Mouse (Mus musculus) liver, embryonic 11.5 days (tissue): ENCODE data around the gene Ap1ar. TPM values are rescaled to one million over a fixed set of nuclear protein-coding genes. Genes with fewer than 3 reads are reported as not detected.
A peak's percentile ranks its signal among the peaks of the same experiment; 100 is the strongest.

ENCODE experiments used
- ATAC-seq: fragments of 200-750 bp; cut with Nextera tagmentation; replicated peaks from 2 replicates; pipeline ENCODE4 v1.8.0; 2017; ENCODE audit warnings: moderate number of reproducible peaks, mild to moderate bottlenecking, moderate TSS enrichment, moderate library complexity; ENCODE audit not compliant: low FRiP score
- DNase-seq: peaks from one replicate; pipeline ENCODE4 v3.0.0-alpha.2; 2017; ENCODE audit warnings: low spot score
- H3K27ac ChIP-seq: fragments of 300-500 bp; sonication (generic); 2 replicates; pipeline ENCODE4 v1.5.1; 2014; ENCODE audit warnings: mild to moderate bottlenecking, low read depth, low read length, control low read depth
- H3K27me3 ChIP-seq: fragments of 300-500 bp; sonication (generic); replicated peaks from 2 replicates; pipeline ENCODE4 v1.6.1; 2014; ENCODE audit warnings: low read length, mixed read lengths; ENCODE audit not compliant: control insufficient read depth, insufficient read depth
- H3K36me3 ChIP-seq: fragments of 300-500 bp; sonication (generic); 2 replicates; pipeline ENCODE4 v1.6.1; 2014; ENCODE audit warnings: mild to moderate bottlenecking, low read length, moderate library complexity, mixed read lengths; ENCODE audit not compliant: control insufficient read depth, insufficient read depth
- H3K4me1 ChIP-seq: fragments of 300-500 bp; sonication (generic); replicated peaks from 2 replicates; pipeline ENCODE4 v1.6.1; 2014; ENCODE audit warnings: low read length, mixed read lengths; ENCODE audit not compliant: control insufficient read depth, insufficient read depth
- H3K4me2 ChIP-seq: fragments of 300-500 bp; sonication (generic); 2 replicates; pipeline ENCODE4 v1.6.1; 2014; ENCODE audit warnings: mild to moderate bottlenecking, control low read depth, moderate library complexity
- H3K4me3 ChIP-seq: fragments of 300-500 bp; sonication (generic); 2 replicates; pipeline ENCODE4 v1.5.1; 2014; ENCODE audit warnings: low read depth, low read length, control low read depth
- H3K9ac ChIP-seq: fragments of 300-500 bp; sonication (generic); 2 replicates; pipeline ENCODE4 v1.6.1; 2014; ENCODE audit warnings: low read depth, low read length, control low read depth
- H3K9me3 ChIP-seq: fragments of 300-500 bp; sonication (generic); 2 replicates; pipeline ENCODE4 v1.6.1; 2016; ENCODE audit warnings: low read length, inconsistent platforms, mixed read lengths; ENCODE audit not compliant: control insufficient read depth
- WGBS: fragments of 180-500 bp; shearing (Covaris S2); extraction: QIAGEN DNeasy Blood & Tissue Kit; methylation state at CpG from one replicate; pipeline ENCODE4 v1.1.7; 2014; 5-methylcytosine and 5-hydroxymethylcytosine counted together
- polyA plus RNA-seq: library from polyadenylated mRNA; unstranded; fragments of >200 nt; fragmentation: Nextera tagmentation; extraction: Ambion mirVana; gene quantifications from 2 replicates; pipeline ENCODE4 v1.2.1, GENCODE M21; 2014

The Ap1ar gene
- polyA plus RNA-seq, 1 experiment from 2014 or later, result 55.8 TPM

GRCm38 (mm10) chr3:127764541-127764940, 72.8 kb downstream of the Ap1ar start:
- H3K9ac ChIP-seq, result no peak overlapping the region
- H3K4me2 ChIP-seq, result no peak overlapping the region
- no peak overlapping the region for H3K4me3 ChIP-seq
- ATAC-seq, result no peak
- DNase-seq, result no peak
- no peak overlapping the region for H3K27ac ChIP-seq
- no peaks in the 10 kb centered on the region for H3K4me1 ChIP-seq
- 54% methylated on average over 5 of the region's 5 CpGs for WGBS
- no peaks in the 10 kb centered on the region for H3K36me3 ChIP-seq
- H3K27me3 ChIP-seq, result peaks cover 9% of the 10 kb centered on the region
- H3K9me3 ChIP-seq, result no peaks in the 10 kb centered on the region

GRCm38 (mm10) chr3:127763076-127763612, 74.2 kb downstream of the Ap1ar start:
- ATAC-seq, result 0 out of 2 replicates have a peak, but pooled peaks have one; percentile 57
- DNase-seq, result peak; percentile 59
- H3K4me3 ChIP-seq, result no peak overlapping the region
- WGBS, result 26% methylated on average over 7 of the region's 7 CpGs
- no peak overlapping the region for H3K27ac ChIP-seq
- no peak overlapping the region for H3K4me2 ChIP-seq
- H3K9me3 ChIP-seq, result no peaks in the 10 kb centered on the region
- peaks cover 14% of the 10 kb centered on the region for H3K27me3 ChIP-seq
- H3K36me3 ChIP-seq, result no peaks in the 10 kb centered on the region
- peaks cover 2% of the 10 kb centered on the region; the same call in 1 of the 2 replicates for H3K4me1 ChIP-seq
- no peak overlapping the region for H3K9ac ChIP-seq

GRCm38 (mm10) chr3:127762403-127762802, 74.9 kb downstream of the Ap1ar start:
- no peak overlapping the region for H3K27ac ChIP-seq
- no peaks in the 10 kb centered on the region for H3K36me3 ChIP-seq
- no peak overlapping the region for H3K4me3 ChIP-seq
- WGBS, result 54% methylated on average over 8 of the region's 8 CpGs
- peaks cover 14% of the 10 kb centered on the region for H3K27me3 ChIP-seq
- no peak overlapping the region for H3K4me2 ChIP-seq
- DNase-seq (no peak), ATAC-seq (no peak; the same call in 1 of the 2 replicates)
- no peak overlapping the region for H3K9ac ChIP-seq
- peaks cover 2% of the 10 kb centered on the region; the same call in 1 of the 2 replicates for H3K4me1 ChIP-seq
- no peaks in the 10 kb centered on the region for H3K9me3 ChIP-seq

- Histone ChIP-seq H3K4me2 (no peak overlapping the region), H3K27me3 (peaks cover 14% of the 10 kb centered on the region), H3K9ac (no peak overlapping the region), H3K27ac (no peak overlapping the region), H3K9me3 (no peaks in the 10 kb centered on the region), H3K4me3 (no peak overlapping the region), H3K36me3 (no peaks in the 10 kb centered on the region), H3K4me1 (peaks cover 2% of the 10 kb centered on the region; the same call in 1 of the 2 replicates)
- 13% methylated on average over 8 of the region's 8 CpGs for WGBS
- DNase-seq, result no peak
- no peak for ATAC-seq
Observed at GRCm38 (mm10) chr3:127759212-127759611, 78.1 kb downstream of the Ap1ar start.

GRCm38 (mm10) chr3:127758806-127759205, 78.5 kb downstream of the Ap1ar start:
- DNase-seq, result no peak

GRCm38 (mm10) chr3:127757886-127758301, 79.4 kb downstream of the Ap1ar start:
- no peak overlapping the region for H3K27ac ChIP-seq
- no peaks in the 10 kb centered on the region for H3K36me3 ChIP-seq
- no peak overlapping the region for H3K4me3 ChIP-seq
- H3K4me1 ChIP-seq, result peaks cover 2% of the 10 kb centered on the region; the same call in 1 of the 2 replicates
- no peak overlapping the region for H3K4me2 ChIP-seq
- peaks cover 14% of the 10 kb centered on the region for H3K27me3 ChIP-seq
- no peak for DNase-seq
- no peak overlapping the region for H3K9ac ChIP-seq
- peak; percentile 78 for ATAC-seq
- no peaks in the 10 kb centered on the region for H3K9me3 ChIP-seq

More at GRCm38 (mm10) chr3:127758806-127759205, 78.5 kb downstream of the Ap1ar start:
- Histone ChIP-seq H3K4me2 (no peak overlapping the region), H3K27me3 (peaks cover 14% of the 10 kb centered on the region), H3K27ac (no peak overlapping the region), H3K9me3 (no peaks in the 10 kb centered on the region), H3K4me1 (peaks cover 2% of the 10 kb centered on the region; the same call in 1 of the 2 replicates), H3K36me3 (no peaks in the 10 kb centered on the region), H3K9ac (no peak overlapping the region), H3K4me3 (no peak overlapping the region)
- ATAC-seq, result no peak
- WGBS, result 78% methylated on average over 4 of the region's 4 CpGs

Other genes with a start within 250 kb of the Ap1ar start
- gene Neurog2, start 204.4 kb downstream of the Ap1ar start, polyA plus RNA-seq, result not detected in 2 replicates
- gene Alpk1, start 57.0 kb downstream of the Ap1ar start, polyA plus RNA-seq, result 0.92 and 1.1 TPM in 2 replicates
- gene Tifa, start 47.7 kb downstream of the Ap1ar start, polyA plus RNA-seq, result 13.4 and 14.3 TPM in 2 replicates
- 42.2 and 44.2 TPM in 2 replicates for gene Fam241a, start 58.8 kb upstream of the Ap1ar start, polyA plus RNA-seq